Mouse (Mus musculus): Measurements from ENCODE around the gene Ift57. TPM values are rescaled to one million over a fixed set of nuclear protein-coding genes. Genes with fewer than 3 reads are reported as not detected.

The Ift57 gene
- total and polyA plus RNA-seq, 3 experiments = 13.3 to 28.8 (median 21.3) TPM

DNA sequence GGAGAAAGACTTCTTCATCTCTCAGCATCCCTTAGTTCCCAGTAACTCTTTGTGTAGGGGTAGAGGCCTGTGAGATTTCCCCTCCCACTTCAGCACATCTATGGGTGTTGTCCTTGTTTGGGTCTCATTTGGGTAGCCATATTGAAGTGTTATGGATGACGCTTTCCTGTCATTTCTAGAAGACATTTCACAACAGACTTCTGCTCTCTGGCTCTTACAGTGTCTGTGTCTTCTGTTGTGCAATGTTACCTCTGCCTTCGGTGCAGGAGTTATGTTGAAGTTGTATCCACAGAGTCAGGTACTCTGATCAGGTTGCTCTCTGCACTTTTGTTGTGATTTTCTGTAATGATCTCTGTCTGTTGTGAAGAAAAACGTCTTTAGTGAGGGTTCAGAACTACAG, 14.3 kb downstream of the Ift57 start:
- H3K27ac ChIP-seq (ENCODE audit: insufficient read depth, low read depth) = no peak overlapping the region
- peaks cover 0 to 27% of the 10 kb centered on the region in 2 experiments for H3K36me3 ChIP-seq (replicated peaks in 1 of 2; ENCODE audit: control insufficient read depth in 1 of 2, insufficient read depth in 1 of 2, low read length in 1 of 2)
- peaks cover 0 to 2% of the 10 kb centered on the region in 2 experiments; a peak in 1 of 4 replicates for H3K4me1 ChIP-seq (ENCODE audit: control insufficient read depth in 1 of 2, insufficient read depth in 2 of 2)
- in situ Hi-C loops (cut with MboI; ENCODE audit: low pct_ligation_motif_present, low pct_unique_long_range_greater_than_20kb, low sequenced_read_pairs) (no loop called here), dilution Hi-C loops (cut with MboI; ENCODE audit: extremely low pct_ligation_motif_present, extremely low pct_unique_long_range_greater_than_20kb, low sequenced_read_pairs) (no loop called here)
- no peak overlapping the region for H3K9ac ChIP-seq (ENCODE audit: insufficient read depth, low read depth)
- no peak for TF ChIP-seq ZMIZ1 (IDR thresholded peaks at IDR 0.05; ENCODE audit: low read depth, low read length)
- TF ChIP-seq TCF12 (IDR thresholded peaks at IDR 0.05; ENCODE audit: low read depth, low read length) = no peak
- no peak for TF ChIP-seq IRF4 (IDR thresholded peaks at IDR 0.05; ENCODE audit: low read depth, low read length)
- no peak for TF ChIP-seq JUND (conservative IDR thresholded peaks at IDR 0.05; ENCODE audit: low read depth, low read length)
- TF ChIP-seq ZKSCAN1 (IDR thresholded peaks at IDR 0.05; ENCODE audit: borderline replicate concordance, low read depth, low read length) = no peak
- no peak for TF ChIP-seq KAT2A (IDR thresholded peaks at IDR 0.05; ENCODE audit: insufficient replicate concordance, low read length)
- TF ChIP-seq ELF1 (IDR thresholded peaks at IDR 0.05; ENCODE audit: low read depth, low read length) = no peak
- TF ChIP-seq MEF2A (IDR thresholded peaks at IDR 0.05; ENCODE audit: borderline replicate concordance, low read depth, low read length) = no peak
- TF ChIP-seq SIN3A (IDR thresholded peaks at IDR 0.05; ENCODE audit: low read length) = no peak
- no peak for TF ChIP-seq PAX5 (IDR thresholded peaks at IDR 0.05; ENCODE audit: low read length)
- no peak for TF ChIP-seq JUN (IDR thresholded peaks at IDR 0.05; ENCODE audit: insufficient read depth, low read depth, low read length)
- no peak for TF ChIP-seq ZC3H11A (IDR thresholded peaks at IDR 0.05; ENCODE audit: low read depth, low read length)
- TF ChIP-seq E2F4 (IDR thresholded peaks at IDR 0.05; ENCODE audit: insufficient replicate concordance, low read depth, low read length) = no peak
- no peak for TF ChIP-seq CHD2 (IDR thresholded peaks at IDR 0.05; ENCODE audit: low read length)
- TF ChIP-seq POLR2AphosphoS2 (IDR thresholded peaks at IDR 0.05; ENCODE audit: low read depth, low read length) = no peak
- TF ChIP-seq BHLHE40 (IDR thresholded peaks at IDR 0.05; ENCODE audit: low read depth, low read length) = no peak
- TF ChIP-seq MAFK (IDR thresholded peaks at IDR 0.05; ENCODE audit: insufficient replicate concordance, low read length) = no peak
- H3K9me3 ChIP-seq (replicated peaks; ENCODE audit: low read length) = no peaks in the 10 kb centered on the region
- no peak overlapping the region for H3K4me3 ChIP-seq (replicated peaks in 1 of 3; ENCODE audit: low read depth in 2 of 3, low read length in 2 of 3, poor library complexity in 1 of 3)
- no peak overlapping the region for H3K4me2 ChIP-seq (ENCODE audit: insufficient read depth, low read depth, poor library complexity, severe bottlenecking)
- H3K79me2 ChIP-seq (replicated peaks; ENCODE audit: control insufficient read depth, extremely low read depth, insufficient read depth, poor library complexity, severe bottlenecking) = no peaks in the 10 kb centered on the region
- no peak for DNase-seq (ENCODE audit: extremely low read depth)
- H3K27me3 ChIP-seq (replicated peaks) = no peaks in the 10 kb centered on the region

- peaks cover 4 to 35% of the 10 kb centered on the region in 2 experiments; a peak in 3 of 4 replicates for H3K4me1 ChIP-seq (ENCODE audit: control insufficient read depth in 1 of 2, insufficient read depth in 2 of 2)
- H3K4me3 ChIP-seq (replicated peaks in 1 of 3; ENCODE audit: low read depth in 2 of 3, low read length in 2 of 3, poor library complexity in 1 of 3) = no peak overlapping the region
- H3K9ac ChIP-seq (ENCODE audit: insufficient read depth, low read depth) = no peak overlapping the region
- H3K27me3 ChIP-seq (replicated peaks) = no peaks in the 10 kb centered on the region
- in situ Hi-C loops (cut with MboI; ENCODE audit: low pct_ligation_motif_present, low pct_unique_long_range_greater_than_20kb, low sequenced_read_pairs) (no loop called here), dilution Hi-C loops (cut with MboI; ENCODE audit: extremely low pct_ligation_motif_present, extremely low pct_unique_long_range_greater_than_20kb, low sequenced_read_pairs) (no loop called here)
- H3K4me2 ChIP-seq (ENCODE audit: insufficient read depth, low read depth, poor library complexity, severe bottlenecking) = no peak overlapping the region
- H3K79me2 ChIP-seq (replicated peaks; ENCODE audit: control insufficient read depth, extremely low read depth, insufficient read depth, poor library complexity, severe bottlenecking) = no peaks in the 10 kb centered on the region
- peaks cover 0 to 16% of the 10 kb centered on the region in 2 experiments for H3K36me3 ChIP-seq (replicated peaks in 1 of 2; ENCODE audit: control insufficient read depth in 1 of 2, insufficient read depth in 1 of 2, low read length in 1 of 2)
- TF ChIP-seq KAT2A (IDR thresholded peaks at IDR 0.05; ENCODE audit: insufficient replicate concordance, low read length) = no peak
- DNase-seq (ENCODE audit: extremely low read depth) = no peak
- no peak overlapping the region for H3K27ac ChIP-seq (ENCODE audit: insufficient read depth, low read depth)
- H3K9me3 ChIP-seq (replicated peaks; ENCODE audit: low read length) = no peaks in the 10 kb centered on the region
Observed at GRCm38 (mm10) chr16:49720671-49721070, 21.6 kb downstream of the Ift57 start.

Data from CH12.LX (cell line).